Mouse (Mus musculus): ENCODE measurements at regions not wholly inside any gene's neighbourhood (a gene's known extent, or its start where the extent isn't known, plus 50 kb on each side); places are given as distances from the start of the nearest gene placed in this dataset.

GRCm38 (mm10) chr15:26051415-26051814 is 67.2 kb downstream of the Zfp622 start:
- Histone ChIP-seq H3K4me1 (ENCODE audit: control insufficient read depth, insufficient read depth, low read length) (no peaks in the 10 kb centered on the region), H3K27ac (ENCODE audit: control insufficient read depth, insufficient read depth, low read depth, low read length) (no peak overlapping the region)
- TF ChIP-seq POLR2A (IDR thresholded peaks at IDR 0.05; ENCODE audit: control insufficient read depth, low read depth, low read length) (no peak), CTCF (IDR thresholded peaks at IDR 0.05; ENCODE audit: control insufficient read depth, insufficient read depth, insufficient replicate concordance, low read depth, low read length) (no peak)

DNA sequence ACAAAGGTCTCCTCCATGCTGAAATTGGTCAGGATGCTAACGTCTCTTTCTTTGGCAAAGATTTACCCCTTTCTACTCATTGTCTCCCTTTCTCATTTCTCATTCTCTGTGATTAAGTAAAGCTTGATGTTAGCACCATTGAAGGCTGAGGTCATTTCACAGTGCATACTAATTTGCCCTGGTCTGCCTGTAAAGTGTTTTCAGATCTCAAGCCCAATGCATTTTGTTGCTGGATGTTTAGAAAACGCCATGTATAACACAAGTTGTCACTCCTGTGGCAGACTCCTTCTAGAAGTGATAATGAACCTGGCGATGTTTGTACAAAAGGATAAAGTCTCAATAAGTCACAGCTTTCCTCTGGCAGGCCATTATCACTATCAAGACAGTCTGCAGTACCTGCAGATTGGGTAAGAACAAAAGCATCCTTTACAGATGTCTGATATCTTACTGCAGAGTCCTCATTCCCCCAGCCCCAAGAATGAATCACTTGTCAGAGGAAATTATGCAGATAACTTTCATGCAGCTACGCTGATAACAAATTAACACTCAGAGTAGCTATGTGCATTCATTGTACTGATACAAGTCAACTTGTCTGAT is 68.7 kb downstream of the Zfp622 start:
- H3K4me1 ChIP-seq (ENCODE audit: control insufficient read depth, insufficient read depth, low read length) = no peaks in the 10 kb centered on the region
- H3K27me3 ChIP-seq (ENCODE audit: control insufficient read depth, insufficient read depth, low read length) = no peaks in the 10 kb centered on the region
- H3K27ac ChIP-seq (ENCODE audit: control insufficient read depth, insufficient read depth, low read depth, low read length) = no peak overlapping the region
- no peak overlapping the region for H3K4me3 ChIP-seq (ENCODE audit: control insufficient read depth, low read depth, low read length)
- TF ChIP-seq POLR2A (IDR thresholded peaks at IDR 0.05; ENCODE audit: control insufficient read depth, low read depth, low read length) (no peak), CTCF (IDR thresholded peaks at IDR 0.05; ENCODE audit: control insufficient read depth, insufficient read depth, insufficient replicate concordance, low read depth, low read length) (no peak)
- no peaks in the 10 kb centered on the region for H3K36me3 ChIP-seq (ENCODE audit: control insufficient read depth, insufficient read depth, low read length)

More at GRCm38 (mm10) chr15:26051415-26051814, 67.2 kb downstream of the Zfp622 start:
- H3K27me3 ChIP-seq (ENCODE audit: control insufficient read depth, insufficient read depth, low read length) = no peaks in the 10 kb centered on the region
- H3K4me3 ChIP-seq (ENCODE audit: control insufficient read depth, low read depth, low read length) = no peak overlapping the region
- H3K36me3 ChIP-seq (ENCODE audit: control insufficient read depth, insufficient read depth, low read length) = no peaks in the 10 kb centered on the region

DNA sequence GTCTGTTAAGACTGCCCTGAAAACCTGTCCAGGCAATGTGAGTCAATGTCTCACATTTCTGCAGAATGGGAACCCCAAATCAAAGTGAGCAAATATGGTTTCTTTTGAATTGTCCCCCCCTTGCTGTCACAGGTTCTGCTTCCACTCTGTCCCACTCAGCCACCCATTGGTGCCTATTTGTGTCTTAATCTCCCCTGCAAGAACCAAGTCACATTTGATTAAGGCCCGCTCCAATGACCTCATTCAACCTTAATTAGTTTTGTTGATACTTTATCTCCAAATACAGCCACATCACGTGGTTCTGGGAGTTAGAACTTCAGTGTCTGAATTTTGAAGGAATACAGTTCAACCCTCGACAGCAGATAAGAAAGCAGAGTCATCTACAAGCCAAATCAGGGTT is 73.9 kb downstream of the Zfp622 start:
- TF ChIP-seq CTCF (IDR thresholded peaks at IDR 0.05; ENCODE audit: control insufficient read depth, insufficient read depth, insufficient replicate concordance, low read depth, low read length) (no peak), POLR2A (IDR thresholded peaks at IDR 0.05; ENCODE audit: control insufficient read depth, low read depth, low read length) (no peak)
- H3K4me1 ChIP-seq (ENCODE audit: control insufficient read depth, insufficient read depth, low read length) = no peaks in the 10 kb centered on the region
- no peak overlapping the region for H3K4me3 ChIP-seq (ENCODE audit: control insufficient read depth, low read depth, low read length)
- no peaks in the 10 kb centered on the region for H3K27me3 ChIP-seq (ENCODE audit: control insufficient read depth, insufficient read depth, low read length)
- H3K36me3 ChIP-seq (ENCODE audit: control insufficient read depth, insufficient read depth, low read length) = no peaks in the 10 kb centered on the region
- no peak overlapping the region for H3K27ac ChIP-seq (ENCODE audit: control insufficient read depth, insufficient read depth, low read depth, low read length)

GRCm38 (mm10) chr15:26100199-26100598 is 116.0 kb downstream of the Zfp622 start:
- Histone ChIP-seq H3K36me3 (ENCODE audit: control insufficient read depth, insufficient read depth, low read length) (no peaks in the 10 kb centered on the region), H3K4me3 (ENCODE audit: control insufficient read depth, low read depth, low read length) (no peak overlapping the region), H3K27ac (ENCODE audit: control insufficient read depth, insufficient read depth, low read depth, low read length) (no peak overlapping the region), H3K27me3 (ENCODE audit: control insufficient read depth, insufficient read depth, low read length) (no peaks in the 10 kb centered on the region), H3K4me1 (ENCODE audit: control insufficient read depth, insufficient read depth, low read length) (no peaks in the 10 kb centered on the region)
- TF ChIP-seq CTCF (IDR thresholded peaks at IDR 0.05; ENCODE audit: control insufficient read depth, insufficient read depth, insufficient replicate concordance, low read depth, low read length) = no peak
- no peak for TF ChIP-seq POLR2A (IDR thresholded peaks at IDR 0.05; ENCODE audit: control insufficient read depth, low read depth, low read length)

GRCm38 (mm10) chr15:26107993-26108392 is 123.8 kb downstream of the Zfp622 start:
- Histone ChIP-seq H3K27me3 (ENCODE audit: control insufficient read depth, insufficient read depth, low read length) (no peaks in the 10 kb centered on the region), H3K4me1 (ENCODE audit: control insufficient read depth, insufficient read depth, low read length) (no peaks in the 10 kb centered on the region)
- no peak for TF ChIP-seq POLR2A (IDR thresholded peaks at IDR 0.05; ENCODE audit: control insufficient read depth, low read depth, low read length)
- no peak for TF ChIP-seq CTCF (IDR thresholded peaks at IDR 0.05; ENCODE audit: control insufficient read depth, insufficient read depth, insufficient replicate concordance, low read depth, low read length)

DNA sequence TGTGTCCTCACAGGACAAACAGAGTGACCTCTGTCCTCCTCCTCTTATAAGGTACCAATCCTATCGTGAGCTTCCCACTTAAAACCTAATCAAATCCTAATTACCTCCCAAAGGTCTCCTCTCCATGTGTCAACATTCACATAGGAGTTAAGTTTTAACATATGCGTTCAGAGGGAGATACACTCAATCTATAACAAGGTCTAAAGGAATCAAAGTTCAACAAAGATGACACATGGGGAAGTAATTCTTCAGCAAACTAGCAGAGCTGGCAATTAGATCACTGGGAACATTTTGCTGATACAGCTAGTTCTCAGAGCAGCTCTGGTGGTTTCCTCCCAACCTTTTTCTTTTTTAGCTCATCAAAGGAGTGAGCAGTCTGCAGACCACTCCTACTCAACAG is 160.0 kb downstream of the Zfp622 start:
- TF ChIP-seq POLR2A (IDR thresholded peaks at IDR 0.05; ENCODE audit: control insufficient read depth, low read depth, low read length) (no peak), CTCF (IDR thresholded peaks at IDR 0.05; ENCODE audit: control insufficient read depth, insufficient read depth, insufficient replicate concordance, low read depth, low read length) (no peak)
- no peaks in the 10 kb centered on the region for H3K36me3 ChIP-seq (ENCODE audit: control insufficient read depth, insufficient read depth, low read length)
- H3K27ac ChIP-seq (ENCODE audit: control insufficient read depth, insufficient read depth, low read depth, low read length) = no peak overlapping the region
- H3K4me3 ChIP-seq (ENCODE audit: control insufficient read depth, low read depth, low read length) = no peak overlapping the region
- H3K4me1 ChIP-seq (ENCODE audit: control insufficient read depth, insufficient read depth, low read length) = no peaks in the 10 kb centered on the region
- no peaks in the 10 kb centered on the region for H3K27me3 ChIP-seq (ENCODE audit: control insufficient read depth, insufficient read depth, low read length)

More at GRCm38 (mm10) chr15:26107993-26108392, 123.8 kb downstream of the Zfp622 start:
- Histone ChIP-seq H3K36me3 (ENCODE audit: control insufficient read depth, insufficient read depth, low read length) (no peaks in the 10 kb centered on the region), H3K4me3 (ENCODE audit: control insufficient read depth, low read depth, low read length) (no peak overlapping the region), H3K27ac (ENCODE audit: control insufficient read depth, insufficient read depth, low read depth, low read length) (no peak overlapping the region)

DNA sequence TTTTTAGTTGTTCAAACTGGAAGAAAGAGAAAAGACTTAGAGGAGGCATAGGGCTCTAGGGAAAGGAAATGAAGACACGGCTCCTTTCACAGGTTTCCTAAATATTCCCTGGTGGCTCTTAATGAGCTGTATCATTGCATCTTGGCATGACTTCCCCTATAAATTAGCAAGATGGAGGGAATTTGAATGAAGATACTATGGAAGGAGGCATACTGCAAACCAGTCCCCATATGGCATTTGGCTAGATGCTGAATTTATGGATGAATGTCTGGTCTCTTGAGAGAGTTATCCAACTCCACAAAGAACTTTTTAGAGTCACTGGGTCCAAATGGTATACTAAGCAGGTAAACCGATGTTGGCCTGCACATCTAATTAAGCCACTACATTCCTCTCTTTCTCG is 150.3 kb upstream of the March11 start:
- H3K27me3 ChIP-seq (ENCODE audit: control insufficient read depth, insufficient read depth, low read length) = no peaks in the 10 kb centered on the region
- no peak for TF ChIP-seq POLR2A (IDR thresholded peaks at IDR 0.05; ENCODE audit: control insufficient read depth, low read depth, low read length)
- TF ChIP-seq CTCF (IDR thresholded peaks at IDR 0.05; ENCODE audit: control insufficient read depth, insufficient read depth, insufficient replicate concordance, low read depth, low read length) = no peak
- H3K36me3 ChIP-seq (ENCODE audit: control insufficient read depth, insufficient read depth, low read length) = no peaks in the 10 kb centered on the region
- H3K27ac ChIP-seq (ENCODE audit: control insufficient read depth, insufficient read depth, low read depth, low read length) = no peak overlapping the region
- H3K4me3 ChIP-seq (ENCODE audit: control insufficient read depth, low read depth, low read length) = no peak overlapping the region
- H3K4me1 ChIP-seq (ENCODE audit: control insufficient read depth, insufficient read depth, low read length) = no peaks in the 10 kb centered on the region
